Mouse (Mus musculus): ENCODE measurements around the gene App.

Gene App

GRCm38 (mm10) chr16:85173373-85174081 lies at the start of gene App:
App (minus strand) TSS chr16:85173766.
- peak; percentile 51 for DNase-seq (ENCODE audit: low read depth)

- DNase-seq (ENCODE audit: low read depth) = no peak
Measured at GRCm38 (mm10) chr16:85215846-85216245, 42.3 kb upstream of the App start.

- no peak for DNase-seq (ENCODE audit: low read depth)
Measured at GRCm38 (mm10) chr16:85215173-85215572, 41.6 kb upstream of the App start.

GRCm38 (mm10) chr16:85195622-85196021 lies 22.1 kb upstream of the App start:
- no peak for DNase-seq (ENCODE audit: low read depth)

- no peak for DNase-seq (ENCODE audit: low read depth)
Measured at GRCm38 (mm10) chr16:85195167-85195566, 21.6 kb upstream of the App start.

GRCm38 (mm10) chr16:85181502-85181901 lies 7.9 kb upstream of the App start:
- DNase-seq (ENCODE audit: low read depth) = no peak

- DNase-seq (ENCODE audit: low read depth) = no peak
Measured at GRCm38 (mm10) chr16:85180710-85181109, 7.1 kb upstream of the App start.

GRCm38 (mm10) chr16:85176666-85177065 lies 3.1 kb upstream of the App start:
- DNase-seq (ENCODE audit: low read depth) = no peak

- no peak for DNase-seq (ENCODE audit: low read depth)
Measured at GRCm38 (mm10) chr16:85172571-85173372, 794 bp downstream of the App start.

GRCm38 (mm10) chr16:85171976-85172570 lies 1.5 kb downstream of the App start:
- no peak for DNase-seq (ENCODE audit: low read depth)

- DNase-seq (ENCODE audit: low read depth) = no peak
Measured at GRCm38 (mm10) chr16:85170826-85171510, 2.6 kb downstream of the App start.

GRCm38 (mm10) chr16:85168821-85169220 lies 4.7 kb downstream of the App start:
- no peak for DNase-seq (ENCODE audit: low read depth)

- DNase-seq (ENCODE audit: low read depth) = no peak
Measured at GRCm38 (mm10) chr16:85166205-85166604, 7.4 kb downstream of the App start.

- DNase-seq (ENCODE audit: low read depth) = no peak
Measured at GRCm38 (mm10) chr16:85165631-85166030, 7.9 kb downstream of the App start.

GRCm38 (mm10) chr16:85165177-85165576 lies 8.4 kb downstream of the App start:
- DNase-seq (ENCODE audit: low read depth) = no peak

- DNase-seq (ENCODE audit: low read depth) = no peak
Measured at GRCm38 (mm10) chr16:85162779-85163178, 10.8 kb downstream of the App start.

- DNase-seq (ENCODE audit: low read depth) = no peak
Measured at GRCm38 (mm10) chr16:85160140-85160539, 13.4 kb downstream of the App start.

GRCm38 (mm10) chr16:85157796-85158546 lies 15.6 kb downstream of the App start:
- no peak for DNase-seq (ENCODE audit: low read depth)

GRCm38 (mm10) chr16:85157156-85157555 lies 16.4 kb downstream of the App start:
- no peak for DNase-seq (ENCODE audit: low read depth)

GRCm38 (mm10) chr16:85155836-85156235 lies 17.7 kb downstream of the App start:
- DNase-seq (ENCODE audit: low read depth) = no peak

GRCm38 (mm10) chr16:85152457-85152856 lies 21.1 kb downstream of the App start:
- no peak for DNase-seq (ENCODE audit: low read depth)

GRCm38 (mm10) chr16:85151681-85152080 lies 21.9 kb downstream of the App start:
- no peak for DNase-seq (ENCODE audit: low read depth)
